Mouse (Mus musculus): Measurements from ENCODE around the gene Mzf1.
"Not testable (repeated sequence)": the region's sequence is repeated elsewhere in the genome, so short reads cannot be mapped to it uniquely, and the experiment has no call there.

Gene Mzf1

GRCm38 (mm10) chr7:13054287-13055010 lies at the start of gene Mzf1:
Gene Mzf1, minus strand, starts transcription at chr7:13054764.
- peak; percentile 86 for DNase-seq (ENCODE audit: low read depth)

GRCm38 (mm10) chr7:13095073-13095472 lies 40.5 kb upstream of the Mzf1 start, which contains the start of gene Vmn1r85:
Gene Vmn1r85, minus strand, starts transcription at chr7:13095173.
- no peak for DNase-seq (ENCODE audit: low read depth)

- no peak for DNase-seq (ENCODE audit: low read depth)
Observed at GRCm38 (mm10) chr7:13072293-13072692, 17.7 kb upstream of the Mzf1 start.

GRCm38 (mm10) chr7:13063399-13063798 lies 8.8 kb upstream of the Mzf1 start:
- not testable (repeated sequence) for DNase-seq (ENCODE audit: low read depth)

GRCm38 (mm10) chr7:13059536-13059935 lies 5.0 kb upstream of the Mzf1 start:
- no peak for DNase-seq (ENCODE audit: low read depth)

- no peak for DNase-seq (ENCODE audit: low read depth)
Observed at GRCm38 (mm10) chr7:13056913-13057700, 2.5 kb upstream of the Mzf1 start.

- no peak for DNase-seq (ENCODE audit: low read depth)
Observed at GRCm38 (mm10) chr7:13053961-13054286, 640 bp downstream of the Mzf1 start.

- no peak for DNase-seq (ENCODE audit: low read depth)
Observed at GRCm38 (mm10) chr7:13053501-13053900, 1.1 kb downstream of the Mzf1 start.

- DNase-seq (ENCODE audit: low read depth) = no peak
Observed at GRCm38 (mm10) chr7:13053001-13053400, 1.6 kb downstream of the Mzf1 start.

- no peak for DNase-seq (ENCODE audit: low read depth)
Observed at GRCm38 (mm10) chr7:13046084-13046483, 8.5 kb downstream of the Mzf1 start.

GRCm38 (mm10) chr7:13044254-13044625 lies 10.3 kb downstream of the Mzf1 start:
- DNase-seq (ENCODE audit: low read depth) = no peak

GRCm38 (mm10) chr7:13043445-13044253 lies 10.9 kb downstream of the Mzf1 start:
- DNase-seq (ENCODE audit: low read depth) = no peak

GRCm38 (mm10) chr7:13043120-13043444 lies 11.5 kb downstream of the Mzf1 start:
- no peak for DNase-seq (ENCODE audit: low read depth)

GRCm38 (mm10) chr7:13042511-13042910 lies 12.1 kb downstream of the Mzf1 start:
- DNase-seq (ENCODE audit: low read depth) = no peak

GRCm38 (mm10) chr7:13041256-13041655 lies 13.3 kb downstream of the Mzf1 start:
- DNase-seq (ENCODE audit: low read depth) = no peak

- DNase-seq (ENCODE audit: low read depth) = no peak
Observed at GRCm38 (mm10) chr7:13039181-13039580, 15.4 kb downstream of the Mzf1 start.

- DNase-seq (ENCODE audit: low read depth) = no peak
Observed at GRCm38 (mm10) chr7:13038621-13039169, 15.9 kb downstream of the Mzf1 start.

- DNase-seq (ENCODE audit: low read depth) = peak; percentile 99
Observed at GRCm38 (mm10) chr7:13037901-13038555, 16.5 kb downstream of the Mzf1 start, which contains the start of gene Ube2m. Gene Ube2m, minus strand, starts transcription at chr7:13038275.

- no peak for DNase-seq (ENCODE audit: low read depth)
Observed at GRCm38 (mm10) chr7:13037366-13037765, 17.2 kb downstream of the Mzf1 start.

GRCm38 (mm10) chr7:13036806-13037205 lies 17.8 kb downstream of the Mzf1 start:
- no peak for DNase-seq (ENCODE audit: low read depth)

- no peak for DNase-seq (ENCODE audit: low read depth)
Observed at GRCm38 (mm10) chr7:13035211-13035855, 19.2 kb downstream of the Mzf1 start.

All from c-Kit-positive CD71-negative TER-119-negative erythroid progenitor cells, embryonic 14.5 days (primary cell).